Mouse (Mus musculus) embryonic facial prominence, embryonic 11.5 days (tissue): Measurements from ENCODE around the gene Pde10a. TPM values are rescaled to one million over a fixed set of nuclear protein-coding genes. Genes with fewer than 3 reads are reported as not detected.

Source experiments
- polyA plus RNA-seq: library from polyadenylated mRNA; unstranded; fragments of >200 nt; fragmentation: Nextera tagmentation; extraction: Ambion mirVana; gene quantifications from 2 replicates; pipeline ENCODE4 v1.2.1, GENCODE M21; 2014

Gene Pde10a
- polyA plus RNA-seq, 1 experiment from 2014 or later, result 1.9 TPM

Other genes with a start within 250 kb of the Pde10a start
- 106 and 124 TPM in 2 replicates for gene Mpc1, start 242.5 kb upstream of the Pde10a start, polyA plus RNA-seq
- gene Sft2d1, start 214.3 kb upstream of the Pde10a start, polyA plus RNA-seq, result 47.5 and 48.3 TPM in 2 replicates
- 0.31 and 0.49 TPM in 2 replicates for gene Prr18, start 187.9 kb upstream of the Pde10a start, polyA plus RNA-seq
- 0.74 and 1.2 TPM in 2 replicates for gene T2, start 169.4 kb upstream of the Pde10a start, polyA plus RNA-seq
- 0.27 and 0.50 TPM in 2 replicates for gene T, start 90.9 kb upstream of the Pde10a start, polyA plus RNA-seq
- not detected in 2 replicates for gene Gm17087, start 41.6 kb downstream of the Pde10a start, polyA plus RNA-seq